Mouse (Mus musculus) brain, embryonic 14.5 days (tissue): ENCODE measurements around the gene Paf1.

Source experiments
- CTCF ChIP-seq: fragments of 200-500 bp; IDR thresholded peaks from 2 replicates; pipeline ENCODE4 v1.5.1; 2012; ENCODE audit warnings: inconsistent platforms, mild to moderate bottlenecking, moderate library complexity, borderline replicate concordance; ENCODE audit not compliant: insufficient read depth, insufficient read length; ENCODE audit errors: extremely low read depth
- POLR2A ChIP-seq: fragments of 200-500 bp; IDR thresholded peaks from 2 replicates; pipeline ENCODE4 v1.6.1; 2012; ENCODE audit warnings: mild to moderate bottlenecking, inconsistent platforms, borderline replicate concordance; ENCODE audit not compliant: poor library complexity, insufficient read depth, insufficient read length, severe bottlenecking; ENCODE audit errors: extremely low read depth

DNA sequence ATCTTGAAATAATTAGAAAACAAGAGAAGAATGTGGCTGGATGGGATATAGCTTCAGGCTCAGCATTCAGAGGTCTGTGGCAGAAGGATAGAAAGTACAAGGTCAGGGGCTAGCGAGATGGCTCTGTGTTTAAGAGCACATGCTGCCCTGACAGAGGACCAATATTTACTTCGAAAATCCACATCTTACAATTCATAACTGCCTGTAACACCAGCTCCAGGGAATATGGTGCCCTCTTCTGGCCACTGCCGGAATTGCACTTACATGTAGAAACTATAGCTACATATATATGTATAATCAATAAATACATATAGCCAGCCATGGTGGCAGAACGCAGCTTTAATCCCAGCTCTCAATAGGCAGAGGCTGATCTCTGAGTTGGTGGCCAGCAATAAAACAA lies 48.1 kb upstream of the Paf1 start:
- TF ChIP-seq CTCF (peak; percentile 77; the same call in 1 of the 2 replicates), POLR2A (no peak)
